Mouse (Mus musculus) cortical plate, adult 2 months (tissue): Measurements from ENCODE around the gene Cpeb3. TPM values are rescaled to one million over a fixed set of nuclear protein-coding genes. Genes with fewer than 3 reads are reported as not detected.
A peak's percentile ranks its signal among the peaks of the same experiment; 100 is the strongest.

Experiments
- H3K27ac ChIP-seq: fragments of 200-500 bp; 2 replicates; pipeline ENCODE4 v1.5.1; 2012; ENCODE audit warnings: low read length, control low read depth, inconsistent platforms; ENCODE audit not compliant: insufficient read depth
- H3K4me1 ChIP-seq: fragments of 200-500 bp; 2 replicates; pipeline ENCODE4 v1.6.1; 2011; ENCODE audit warnings: low read length; ENCODE audit not compliant: control insufficient read depth, insufficient read depth
- H3K4me3 ChIP-seq: fragments of 200-500 bp; 2 replicates; pipeline ENCODE4 v1.5.1; 2011; ENCODE audit warnings: mild to moderate bottlenecking, low read length, control low read depth; ENCODE audit not compliant: insufficient read depth
- CTCF ChIP-seq: fragments of 200-500 bp; IDR thresholded peaks from 2 replicates; pipeline ENCODE4 v1.5.1; 2011; ENCODE audit warnings: mild to moderate bottlenecking, control low read depth, low read length; ENCODE audit not compliant: insufficient read depth; ENCODE audit errors: extremely low read depth
- POLR2A ChIP-seq: fragments of 200-500 bp; IDR thresholded peaks from 2 replicates; pipeline ENCODE4 v1.6.1; 2011; ENCODE audit warnings: mild to moderate bottlenecking, low read length, control low read depth; ENCODE audit not compliant: insufficient read depth; ENCODE audit errors: extremely low read depth
- polyA plus RNA-seq: library from polyadenylated mRNA; depleted of rRNA; stranded (reverse); fragments of >200 nt; gene quantifications from 2 replicates; pipeline ENCODE4 v1.2.3, GENCODE M21; 2012; rRNA removed

Cpeb3 gene
- polyA plus RNA-seq, result 32.7 and 35.8 TPM in 2 replicates

- Histone ChIP-seq H3K4me1 (peaks cover 7% of the 10 kb centered on the region), H3K27ac (peak within 1 kb of the TSS; percentile 90), H3K4me3 (peak within 1 kb of the TSS; percentile 94)
- peak; percentile 36 for TF ChIP-seq CTCF
- no peak for TF ChIP-seq POLR2A
Measured at GRCm38 (mm10) chr19:37208176-37208755, at the start of gene Cpeb3. Gene Cpeb3, minus strand, starts transcription at chr19:37208601.

GRCm38 (mm10) chr19:37255321-37255720 lies 46.9 kb upstream of the Cpeb3 start:
- TF ChIP-seq POLR2A (no peak), CTCF (no peak)
- Histone ChIP-seq H3K27ac (0 out of 2 replicates have a peak overlapping the region, but pooled peaks have one; percentile 41), H3K4me3 (no peak overlapping the region), H3K4me1 (peaks cover 2% of the 10 kb centered on the region; the same call in 1 of the 2 replicates)

DNA sequence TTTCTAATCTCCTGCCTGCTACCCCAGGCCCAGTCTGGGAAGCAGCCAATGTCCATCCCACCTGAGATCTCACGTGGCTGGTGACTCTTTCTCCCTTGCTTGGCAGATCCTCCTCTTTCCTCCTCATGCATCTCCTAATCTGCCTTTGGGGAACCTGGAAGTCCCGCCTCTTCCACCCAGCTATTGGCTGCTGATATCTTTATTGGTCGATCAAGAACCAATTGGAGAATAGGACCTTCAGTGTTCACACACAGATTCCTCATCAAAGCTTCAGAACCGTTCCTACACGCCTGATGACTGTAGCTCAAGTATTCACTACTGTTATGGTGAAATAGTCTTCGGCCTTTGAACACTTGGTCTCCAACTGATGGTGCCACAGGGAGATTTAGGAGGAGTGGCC lies 43.7 kb upstream of the Cpeb3 start:
- Histone ChIP-seq H3K4me1 (peaks cover 2% of the 10 kb centered on the region; the same call in 1 of the 2 replicates), H3K4me3 (no peak overlapping the region), H3K27ac (no peak overlapping the region)
- no peak for TF ChIP-seq POLR2A
- TF ChIP-seq CTCF, result no peak

GRCm38 (mm10) chr19:37248199-37248598 lies 39.8 kb upstream of the Cpeb3 start:
- H3K4me1 ChIP-seq, result no peaks in the 10 kb centered on the region
- H3K4me3 ChIP-seq, result no peak overlapping the region
- TF ChIP-seq POLR2A (no peak), CTCF (no peak)

GRCm38 (mm10) chr19:37246859-37247258 lies 38.5 kb upstream of the Cpeb3 start:
- Histone ChIP-seq H3K4me1 (no peaks in the 10 kb centered on the region), H3K4me3 (no peak overlapping the region), H3K27ac (no peak overlapping the region)
- TF ChIP-seq POLR2A, result no peak
- no peak for TF ChIP-seq CTCF

More at GRCm38 (mm10) chr19:37248199-37248598, 39.8 kb upstream of the Cpeb3 start:
- no peak overlapping the region for H3K27ac ChIP-seq

GRCm38 (mm10) chr19:37242707-37243106 lies 34.3 kb upstream of the Cpeb3 start:
- Histone ChIP-seq H3K4me1 (no peaks in the 10 kb centered on the region), H3K4me3 (no peak overlapping the region), H3K27ac (no peak overlapping the region)
- TF ChIP-seq CTCF (no peak), POLR2A (no peak)

- H3K27ac ChIP-seq, result no peak overlapping the region
- H3K4me3 ChIP-seq, result no peak overlapping the region
- TF ChIP-seq CTCF (peak; percentile 13; the same call in 1 of the 2 replicates), POLR2A (no peak)
- H3K4me1 ChIP-seq, result no peaks in the 10 kb centered on the region
Measured at GRCm38 (mm10) chr19:37241201-37241600, 32.8 kb upstream of the Cpeb3 start.

DNA sequence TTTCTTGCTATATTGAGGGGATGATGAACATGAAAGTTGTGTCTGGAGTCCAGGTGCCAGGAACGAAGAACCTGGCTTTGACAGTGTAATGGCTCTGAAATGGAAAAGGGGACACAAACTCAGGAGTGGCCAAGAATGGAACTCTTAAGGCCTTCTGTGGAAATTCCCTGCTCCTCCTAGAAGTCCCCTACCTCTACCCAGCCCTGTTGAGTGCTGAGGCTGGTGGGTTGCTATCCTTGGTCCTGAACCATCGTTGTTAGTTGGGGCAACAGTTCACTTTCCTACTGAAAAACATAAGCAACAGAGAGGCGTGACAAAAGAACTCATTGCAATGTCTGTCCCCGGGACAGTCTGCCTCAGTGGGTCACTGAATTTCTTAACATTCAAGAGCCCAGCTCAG lies 30.7 kb upstream of the Cpeb3 start:
- H3K4me3 ChIP-seq, result no peak overlapping the region
- H3K27ac ChIP-seq, result no peak overlapping the region
- no peaks in the 10 kb centered on the region for H3K4me1 ChIP-seq
- TF ChIP-seq CTCF (no peak), POLR2A (no peak)

GRCm38 (mm10) chr19:37238651-37239050 lies 30.2 kb upstream of the Cpeb3 start:
- TF ChIP-seq CTCF (no peak), POLR2A (no peak)
- Histone ChIP-seq H3K4me1 (no peaks in the 10 kb centered on the region), H3K27ac (no peak overlapping the region), H3K4me3 (no peak overlapping the region)

GRCm38 (mm10) chr19:37237712-37238437 lies 29.5 kb upstream of the Cpeb3 start:
- Histone ChIP-seq H3K27ac (no peak overlapping the region), H3K4me3 (no peak overlapping the region), H3K4me1 (no peaks in the 10 kb centered on the region)
- TF ChIP-seq CTCF, result no peak
- TF ChIP-seq POLR2A, result no peak
